Mouse (Mus musculus) small intestine, adult 2 months (tissue): ENCODE measurements around the gene Fbxo8. TPM values are rescaled to one million over a fixed set of nuclear protein-coding genes. Genes with fewer than 3 reads are reported as not detected.

Experiments
- H3K27ac ChIP-seq: fragments of 200-500 bp; 2 replicates; pipeline ENCODE4 v1.5.1; 2012; ENCODE audit warnings: low read depth, low read length, control low read depth, inconsistent platforms; ENCODE audit not compliant: insufficient read depth
- H3K27me3 ChIP-seq: fragments of 200-500 bp; 2 replicates; pipeline ENCODE4 v1.6.1; 2012; ENCODE audit warnings: mild to moderate bottlenecking, moderate library complexity, low read length, inconsistent platforms; ENCODE audit not compliant: control insufficient read depth, insufficient read depth
- H3K36me3 ChIP-seq: fragments of 200-500 bp; 2 replicates; pipeline ENCODE4 v1.6.1; 2012; ENCODE audit warnings: mild to moderate bottlenecking, low read length, control low read depth, inconsistent platforms; ENCODE audit not compliant: control insufficient read depth, insufficient read depth
- H3K4me1 ChIP-seq: fragments of 200-500 bp; 2 replicates; pipeline ENCODE4 v1.6.1; 2012; ENCODE audit warnings: low read length, inconsistent platforms, mixed read lengths; ENCODE audit not compliant: control insufficient read depth, insufficient read depth, insufficient read length
- H3K4me3 ChIP-seq: fragments of 200-500 bp; 2 replicates; pipeline ENCODE4 v1.5.1; 2012; ENCODE audit warnings: low read depth, mild to moderate bottlenecking, control low read depth, inconsistent platforms, low read length, moderate library complexity
- CTCF ChIP-seq: fragments of 200-500 bp; IDR thresholded peaks from 2 replicates; pipeline ENCODE4 v1.5.1; 2012; ENCODE audit warnings: low read depth, mild to moderate bottlenecking, control low read depth, inconsistent platforms, low read length, moderate library complexity, mixed read lengths; ENCODE audit not compliant: insufficient replicate concordance, insufficient read length; ENCODE audit errors: extremely low read depth
- POLR2A ChIP-seq: fragments of 200-500 bp; IDR thresholded peaks from 2 replicates; pipeline ENCODE4 v1.6.1; 2012; ENCODE audit warnings: low read depth, mild to moderate bottlenecking, control low read depth, inconsistent platforms, low read length, moderate library complexity
- WGBS: fragments of 180-500 bp; shearing (Covaris S2); methylation state at CpG from one replicate; pipeline ENCODE4 v1.1.7; 2018; 5-methylcytosine and 5-hydroxymethylcytosine counted together
- polyA plus RNA-seq: library from polyadenylated mRNA; depleted of rRNA; stranded (reverse); fragments of >200 nt; gene quantifications from 2 replicates; pipeline ENCODE4 v1.2.3, GENCODE M21; 2012; rRNA removed

The Fbxo8 gene
- 10.7 and 30.6 TPM in 2 replicates for polyA plus RNA-seq

- under 1% methylated on average over 53 of the region's 53 CpGs for WGBS
- Histone ChIP-seq H3K27ac (peak within 1 kb of the TSS; percentile 89), H3K27me3 (no peaks in the 10 kb centered on the region), H3K36me3 (no peaks in the 10 kb centered on the region), H3K4me1 (peaks cover 2% of the 10 kb centered on the region; the same call in 1 of the 2 replicates), H3K4me3 (peak within 1 kb of the TSS; percentile 86)
- TF ChIP-seq POLR2A (peak; percentile 66), CTCF (no peak)
Measured at GRCm38 (mm10) chr8:56550558-56551360, at the start of gene Fbxo8, which contains the start of gene Cep44. Fbxo8 (plus strand) TSS chr8:56551090. Cep44 (minus strand) TSS chr8:56551047.

- Histone ChIP-seq H3K4me3 (no peak overlapping the region), H3K27me3 (no peaks in the 10 kb centered on the region), H3K27ac (no peak overlapping the region), H3K4me1 (no peaks in the 10 kb centered on the region; the same call in 1 of the 2 replicates), H3K36me3 (no peaks in the 10 kb centered on the region)
- no peak for TF ChIP-seq POLR2A
- no peak for TF ChIP-seq CTCF
Measured at GRCm38 (mm10) chr8:56501911-56502310, 49.0 kb upstream of the Fbxo8 start.

- H3K27ac ChIP-seq: no peak overlapping the region
- WGBS: 57% methylated on average over 3 of the region's 3 CpGs
- no peak overlapping the region for H3K4me3 ChIP-seq
- H3K4me1 ChIP-seq: no peaks in the 10 kb centered on the region; the same call in 1 of the 2 replicates
- no peaks in the 10 kb centered on the region for H3K27me3 ChIP-seq
- TF ChIP-seq POLR2A: no peak
- no peak for TF ChIP-seq CTCF
- no peaks in the 10 kb centered on the region for H3K36me3 ChIP-seq
Measured at GRCm38 (mm10) chr8:56508318-56508951, 42.5 kb upstream of the Fbxo8 start.

- H3K4me1 ChIP-seq: no peaks in the 10 kb centered on the region; the same call in 1 of the 2 replicates
- no peak overlapping the region for H3K27ac ChIP-seq
- no peaks in the 10 kb centered on the region for H3K27me3 ChIP-seq
- 61% methylated on average over 4 of the region's 4 CpGs for WGBS
- H3K36me3 ChIP-seq: no peaks in the 10 kb centered on the region
- no peak overlapping the region for H3K4me3 ChIP-seq
- TF ChIP-seq CTCF (no peak), POLR2A (no peak)
Measured at GRCm38 (mm10) chr8:56508952-56509479, 41.9 kb upstream of the Fbxo8 start.

- no peak overlapping the region for H3K27ac ChIP-seq
- no peaks in the 10 kb centered on the region for H3K27me3 ChIP-seq
- TF ChIP-seq CTCF (no peak), POLR2A (no peak)
- 50% methylated on average over 6 of the region's 6 CpGs for WGBS
- no peaks in the 10 kb centered on the region for H3K4me1 ChIP-seq
- no peaks in the 10 kb centered on the region for H3K36me3 ChIP-seq
- H3K4me3 ChIP-seq: no peak overlapping the region
Measured at GRCm38 (mm10) chr8:56518848-56519247, 32.0 kb upstream of the Fbxo8 start.

GRCm38 (mm10) chr8:56520249-56520648 is 30.6 kb upstream of the Fbxo8 start:
- H3K4me3 ChIP-seq: no peak overlapping the region
- H3K4me1 ChIP-seq: no peaks in the 10 kb centered on the region
- TF ChIP-seq POLR2A (no peak), CTCF (no peak)
- 81% methylated on average over 2 of the region's 2 CpGs for WGBS
- H3K27me3 ChIP-seq: no peaks in the 10 kb centered on the region
- no peak overlapping the region for H3K27ac ChIP-seq
- H3K36me3 ChIP-seq: no peaks in the 10 kb centered on the region

DNA sequence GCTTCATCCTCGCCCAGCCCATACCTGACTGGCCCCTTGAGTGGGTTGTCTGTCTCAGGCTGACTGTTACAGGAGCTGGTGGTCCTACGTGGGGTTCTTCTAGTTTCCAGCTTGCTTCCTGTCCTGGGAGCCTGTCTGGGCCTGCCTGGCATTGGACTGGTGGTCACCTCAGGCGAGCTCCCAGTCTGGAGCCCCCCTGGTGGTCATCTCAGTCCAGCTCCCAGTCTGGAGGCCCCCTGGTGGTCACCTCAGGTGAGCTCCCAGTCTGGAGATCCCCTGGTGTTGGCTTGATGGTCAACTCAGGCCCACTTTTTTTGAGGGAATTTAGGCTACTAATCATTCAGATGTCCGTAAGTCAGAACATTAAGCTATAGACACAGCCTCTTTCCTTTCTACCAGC is 29.8 kb upstream of the Fbxo8 start:
- no peaks in the 10 kb centered on the region for H3K4me1 ChIP-seq
- no peak overlapping the region for H3K27ac ChIP-seq
- no peak overlapping the region for H3K4me3 ChIP-seq
- no peak for TF ChIP-seq POLR2A
- no peak for TF ChIP-seq CTCF
- H3K27me3 ChIP-seq: no peaks in the 10 kb centered on the region
- no peaks in the 10 kb centered on the region for H3K36me3 ChIP-seq
- 74% methylated on average over 4 of the region's 4 CpGs for WGBS
